Mouse (Mus musculus) midbrain, embryonic 12.5 days (tissue): ENCODE data around the gene Actrt1. TPM values are rescaled to one million over a fixed set of nuclear protein-coding genes. Genes with fewer than 3 reads are reported as not detected.

Experiments
- ATAC-seq: fragments of 200-750 bp; cut with Nextera tagmentation; 2 replicates; pipeline ENCODE4 v1.8.0; 2017; ENCODE audit warnings: low read depth, moderate TSS enrichment, moderate library complexity; ENCODE audit not compliant: low FRiP score
- H3K27ac ChIP-seq: fragments of 300-500 bp; sonication (generic); replicated peaks from 2 replicates; pipeline ENCODE4 v1.5.1; 2016; ENCODE audit warnings: mild to moderate bottlenecking
- H3K27me3 ChIP-seq: fragments of 300-500 bp; sonication (generic); 2 replicates; pipeline ENCODE4 v1.6.1; 2016; ENCODE audit warnings: mild to moderate bottlenecking
- H3K36me3 ChIP-seq: fragments of 300-500 bp; sonication (generic); 2 replicates; pipeline ENCODE4 v1.6.1; 2016
- H3K4me1 ChIP-seq: fragments of 300-500 bp; sonication (generic); 2 replicates; pipeline ENCODE4 v1.6.1; 2016
- H3K4me2 ChIP-seq: fragments of 300-500 bp; sonication (generic); replicated peaks from 2 replicates; pipeline ENCODE4 v1.6.1; 2016; ENCODE audit warnings: mild to moderate bottlenecking, moderate library complexity
- H3K4me3 ChIP-seq: fragments of 300-500 bp; sonication (generic); 2 replicates; pipeline ENCODE4 v1.5.1; 2016; ENCODE audit warnings: mild to moderate bottlenecking
- H3K9ac ChIP-seq: fragments of 300-500 bp; sonication (generic); replicated peaks from 2 replicates; pipeline ENCODE4 v1.6.1; 2016; ENCODE audit warnings: mild to moderate bottlenecking, moderate library complexity
- H3K9me3 ChIP-seq: fragments of 300-500 bp; sonication (generic); 2 replicates; pipeline ENCODE4 v1.6.1; 2016; ENCODE audit warnings: mild to moderate bottlenecking
- WGBS: fragments of 180-500 bp; shearing (Covaris S2); methylation state at CpG from one replicate; pipeline ENCODE4 v1.1.7; 2016; 5-methylcytosine and 5-hydroxymethylcytosine counted together
- polyA plus RNA-seq: library from polyadenylated mRNA; unstranded; fragments of >200 nt; fragmentation: Nextera tagmentation; extraction: Ambion mirVana; gene quantifications from 2 replicates; pipeline ENCODE4 v1.2.1, GENCODE M21; 2016

The Actrt1 gene
- polyA plus RNA-seq, result not detected in 2 replicates

- Histone ChIP-seq H3K4me3 (no peak within 1 kb of the TSS), H3K36me3 (no peaks in the 10 kb centered on the region), H3K4me2 (no peak within 1 kb of the TSS), H3K9me3 (no peaks in the 10 kb centered on the region), H3K27me3 (no peaks in the 10 kb centered on the region), H3K9ac (no peak within 1 kb of the TSS), H3K4me1 (no peaks in the 10 kb centered on the region), H3K27ac (no peak within 1 kb of the TSS)
- ATAC-seq, result no peak
These were observed at the start of gene Actrt1 for GRCm38 (mm10) chrX:46328707-46329106. TSS of gene Actrt1 (plus strand) at chrX:46329007.

- Histone ChIP-seq H3K9me3 (no peaks in the 10 kb centered on the region), H3K4me1 (no peaks in the 10 kb centered on the region), H3K27ac (no peak overlapping the region), H3K9ac (no peak overlapping the region), H3K27me3 (no peaks in the 10 kb centered on the region), H3K4me3 (no peak overlapping the region), H3K36me3 (no peaks in the 10 kb centered on the region), H3K4me2 (no peak overlapping the region)
- no peak for ATAC-seq
- WGBS, result 63% methylated on average over 1 of the region's 1 CpGs
These were observed 2.8 kb downstream of the Actrt1 start for GRCm38 (mm10) chrX:46331463-46332115.
